Mouse (Mus musculus): ENCODE measurements around the gene Gm17018. TPM values are rescaled to one million over a fixed set of nuclear protein-coding genes. Genes with fewer than 3 reads are reported as not detected.

The Gm17018 gene
- polyA plus RNA-seq, 1 experiment from 2014 or later = 45.5 TPM

GRCm38 (mm10) chr19:45580235-45580634 is 19.8 kb downstream of the Gm17018 start:
- peaks cover 93% of the 10 kb centered on the region for H3K27me3 ChIP-seq
- no peak for ATAC-seq (ENCODE audit: low FRiP score)
- WGBS = 32% methylated on average over 12 of the region's 12 CpGs
- H3K27ac ChIP-seq = 0 out of 2 replicates have a peak overlapping the region, but pooled peaks have one; percentile 19
- H3K9me3 ChIP-seq = peaks cover 4% of the 10 kb centered on the region; the same call in 1 of the 2 replicates
- peaks cover 22% of the 10 kb centered on the region for H3K36me3 ChIP-seq (replicated peaks)
- no peak overlapping the region for H3K4me3 ChIP-seq (replicated peaks)
- no peak overlapping the region for H3K4me2 ChIP-seq
- peaks cover 38% of the 10 kb centered on the region for H3K4me1 ChIP-seq
- H3K9ac ChIP-seq = no peak overlapping the region

- H3K27me3 ChIP-seq = peaks cover 93% of the 10 kb centered on the region
- 70% methylated on average over 3 of the region's 3 CpGs for WGBS
- H3K4me1 ChIP-seq = peaks cover 27% of the 10 kb centered on the region
- H3K4me3 ChIP-seq (replicated peaks) = no peak overlapping the region
- no peak for ATAC-seq (ENCODE audit: low FRiP score)
- H3K9ac ChIP-seq = no peak overlapping the region
- peaks cover 22% of the 10 kb centered on the region for H3K36me3 ChIP-seq (replicated peaks)
- H3K4me2 ChIP-seq = no peak overlapping the region
- H3K9me3 ChIP-seq = peaks cover 4% of the 10 kb centered on the region; the same call in 1 of the 2 replicates
- H3K27ac ChIP-seq = no peak overlapping the region
These were observed 20.8 kb downstream of the Gm17018 start for GRCm38 (mm10) chr19:45581257-45581656.

GRCm38 (mm10) chr19:45582161-45582560 is 21.7 kb downstream of the Gm17018 start:
- no peak overlapping the region for H3K4me3 ChIP-seq (replicated peaks)
- 8% methylated on average over 8 of the region's 8 CpGs for WGBS
- no peak overlapping the region for H3K9ac ChIP-seq
- no peak overlapping the region for H3K4me2 ChIP-seq
- peaks cover 4% of the 10 kb centered on the region; the same call in 1 of the 2 replicates for H3K9me3 ChIP-seq
- H3K36me3 ChIP-seq (replicated peaks) = peaks cover 18% of the 10 kb centered on the region
- no peak for ATAC-seq (ENCODE audit: low FRiP score)
- peaks cover 30% of the 10 kb centered on the region for H3K4me1 ChIP-seq
- H3K27ac ChIP-seq = peak overlapping the region; percentile 3; the same call in 1 of the 2 replicates
- H3K27me3 ChIP-seq = peaks cover 93% of the 10 kb centered on the region

GRCm38 (mm10) chr19:45583136-45583535 is 22.7 kb downstream of the Gm17018 start:
- H3K4me1 ChIP-seq = peaks cover 30% of the 10 kb centered on the region
- H3K9ac ChIP-seq = no peak overlapping the region
- no peak overlapping the region for H3K4me2 ChIP-seq
- 90% methylated on average over 6 of the region's 6 CpGs for WGBS
- ATAC-seq (ENCODE audit: low FRiP score) = no peak
- H3K36me3 ChIP-seq (replicated peaks) = peaks cover 12% of the 10 kb centered on the region
- H3K27ac ChIP-seq = no peak overlapping the region
- no peak overlapping the region for H3K4me3 ChIP-seq (replicated peaks)
- peaks cover 4% of the 10 kb centered on the region; the same call in 1 of the 2 replicates for H3K9me3 ChIP-seq
- peaks cover 94% of the 10 kb centered on the region for H3K27me3 ChIP-seq

- H3K4me2 ChIP-seq = no peak overlapping the region
- peaks cover 4% of the 10 kb centered on the region; the same call in 1 of the 2 replicates for H3K9me3 ChIP-seq
- H3K27me3 ChIP-seq = peaks cover 91% of the 10 kb centered on the region
- no peak for ATAC-seq (ENCODE audit: low FRiP score)
- no peak overlapping the region for H3K4me3 ChIP-seq (replicated peaks)
- peaks cover 23% of the 10 kb centered on the region for H3K4me1 ChIP-seq
- no peak overlapping the region for H3K27ac ChIP-seq
- 63% methylated on average over 9 of the region's 9 CpGs for WGBS
- H3K9ac ChIP-seq = no peak overlapping the region
- H3K36me3 ChIP-seq (replicated peaks) = no peaks in the 10 kb centered on the region
These were observed 24.6 kb downstream of the Gm17018 start for GRCm38 (mm10) chr19:45584856-45585620.

GRCm38 (mm10) chr19:45586850-45587249 is 26.4 kb downstream of the Gm17018 start:
- Histone ChIP-seq H3K4me3 (replicated peaks) (no peak overlapping the region), H3K4me2 (no peak overlapping the region), H3K9ac (no peak overlapping the region), H3K36me3 (replicated peaks) (no peaks in the 10 kb centered on the region), H3K4me1 (peaks cover 12% of the 10 kb centered on the region), H3K27me3 (peaks cover 94% of the 10 kb centered on the region), H3K9me3 (no peaks in the 10 kb centered on the region), H3K27ac (no peak overlapping the region)
- no peak for ATAC-seq (ENCODE audit: low FRiP score)
- WGBS = 29% methylated on average over 3 of the region's 3 CpGs

GRCm38 (mm10) chr19:45587509-45588292 is 27.3 kb downstream of the Gm17018 start:
- no peak overlapping the region for H3K9ac ChIP-seq
- no peak overlapping the region for H3K4me3 ChIP-seq (replicated peaks)
- no peaks in the 10 kb centered on the region for H3K9me3 ChIP-seq
- no peak overlapping the region for H3K27ac ChIP-seq
- H3K4me2 ChIP-seq = no peak overlapping the region
- peaks cover 94% of the 10 kb centered on the region for H3K27me3 ChIP-seq
- peaks cover 4% of the 10 kb centered on the region for H3K4me1 ChIP-seq
- no peaks in the 10 kb centered on the region for H3K36me3 ChIP-seq (replicated peaks)
- WGBS = 88% methylated on average over 6 of the region's 6 CpGs
- ATAC-seq (ENCODE audit: low FRiP score) = no peak

GRCm38 (mm10) chr19:45589761-45590160 is 29.3 kb downstream of the Gm17018 start:
- peaks cover 94% of the 10 kb centered on the region for H3K27me3 ChIP-seq
- 0 out of 2 replicates have a peak, but pooled peaks cover 3% of the 10 kb centered on the region for H3K4me1 ChIP-seq
- H3K36me3 ChIP-seq (replicated peaks) = no peaks in the 10 kb centered on the region
- no peak overlapping the region for H3K4me2 ChIP-seq
- WGBS = 95% methylated on average over 6 of the region's 6 CpGs
- no peak overlapping the region for H3K4me3 ChIP-seq (replicated peaks)
- H3K9me3 ChIP-seq = no peaks in the 10 kb centered on the region
- no peak overlapping the region for H3K9ac ChIP-seq
- ATAC-seq (ENCODE audit: low FRiP score) = no peak
- no peak overlapping the region for H3K27ac ChIP-seq

GRCm38 (mm10) chr19:45591704-45592103 is 31.3 kb downstream of the Gm17018 start:
- H3K36me3 ChIP-seq (replicated peaks) = no peaks in the 10 kb centered on the region
- H3K4me2 ChIP-seq = no peak overlapping the region
- H3K4me1 ChIP-seq = peaks cover 13% of the 10 kb centered on the region
- no peak overlapping the region for H3K9ac ChIP-seq
- H3K9me3 ChIP-seq = no peaks in the 10 kb centered on the region
- 89% methylated on average over 7 of the region's 7 CpGs for WGBS
- H3K27ac ChIP-seq = no peak overlapping the region
- ATAC-seq (ENCODE audit: low FRiP score) = no peak
- no peak overlapping the region for H3K4me3 ChIP-seq (replicated peaks)
- peaks cover 92% of the 10 kb centered on the region for H3K27me3 ChIP-seq

- no peak for ATAC-seq (ENCODE audit: low FRiP score)
- H3K9ac ChIP-seq = no peak overlapping the region
- peaks cover 92% of the 10 kb centered on the region for H3K27me3 ChIP-seq
- no peak overlapping the region for H3K4me2 ChIP-seq
- H3K4me1 ChIP-seq = peaks cover 15% of the 10 kb centered on the region
- WGBS = 89% methylated on average over 9 of the region's 9 CpGs
- no peaks in the 10 kb centered on the region for H3K9me3 ChIP-seq
- no peak overlapping the region for H3K4me3 ChIP-seq (replicated peaks)
- H3K36me3 ChIP-seq (replicated peaks) = no peaks in the 10 kb centered on the region
- no peak overlapping the region for H3K27ac ChIP-seq
These were observed 32.5 kb downstream of the Gm17018 start for GRCm38 (mm10) chr19:45592916-45593315.

- H3K4me3 ChIP-seq (replicated peaks) = no peak overlapping the region
- WGBS = 95% methylated on average over 7 of the region's 7 CpGs
- H3K36me3 ChIP-seq (replicated peaks) = no peaks in the 10 kb centered on the region
- H3K27me3 ChIP-seq = peaks cover 94% of the 10 kb centered on the region
- no peaks in the 10 kb centered on the region for H3K9me3 ChIP-seq
- H3K4me1 ChIP-seq = peaks cover 15% of the 10 kb centered on the region
- no peak overlapping the region for H3K27ac ChIP-seq
- no peak overlapping the region for H3K9ac ChIP-seq
- no peak overlapping the region for H3K4me2 ChIP-seq
- ATAC-seq (ENCODE audit: low FRiP score) = no peak
These were observed 33.7 kb downstream of the Gm17018 start for GRCm38 (mm10) chr19:45594079-45594478.

- Histone ChIP-seq H3K27me3 (peaks cover 98% of the 10 kb centered on the region), H3K9me3 (no peaks in the 10 kb centered on the region), H3K36me3 (replicated peaks) (no peaks in the 10 kb centered on the region), H3K4me3 (replicated peaks) (no peak overlapping the region), H3K27ac (no peak overlapping the region), H3K4me2 (no peak overlapping the region), H3K4me1 (peaks cover 15% of the 10 kb centered on the region), H3K9ac (no peak overlapping the region)
- no peak for ATAC-seq (ENCODE audit: low FRiP score)
- 89% methylated on average over 6 of the region's 6 CpGs for WGBS
These were observed 35.1 kb downstream of the Gm17018 start for GRCm38 (mm10) chr19:45595481-45595880.
